Mouse (Mus musculus) forebrain, embryonic 12.5 days (tissue): ENCODE measurements around the gene Phrf1. TPM values are rescaled to one million over a fixed set of nuclear protein-coding genes. Genes with fewer than 3 reads are reported as not detected.

Source experiments
- ATAC-seq: fragments of 200-750 bp; cut with Nextera tagmentation; 2 replicates; pipeline ENCODE4 v1.8.0; 2017; ENCODE audit warnings: moderate TSS enrichment; ENCODE audit not compliant: low FRiP score
- H3K27ac ChIP-seq: fragments of 300-500 bp; sonication (generic); 2 replicates; pipeline ENCODE4 v1.5.1; 2016; ENCODE audit warnings: mild to moderate bottlenecking
- H3K27me3 ChIP-seq: fragments of 300-500 bp; sonication (generic); 2 replicates; pipeline ENCODE4 v1.6.1; 2016; ENCODE audit warnings: mild to moderate bottlenecking
- H3K36me3 ChIP-seq: fragments of 300-500 bp; sonication (generic); replicated peaks from 2 replicates; pipeline ENCODE4 v1.6.1; 2016; ENCODE audit warnings: mild to moderate bottlenecking
- H3K4me1 ChIP-seq: fragments of 300-500 bp; sonication (generic); 2 replicates; pipeline ENCODE4 v1.6.1; 2016
- H3K4me2 ChIP-seq: fragments of 300-500 bp; sonication (generic); 2 replicates; pipeline ENCODE4 v1.6.1; 2016; ENCODE audit warnings: mild to moderate bottlenecking, moderate library complexity
- H3K4me3 ChIP-seq: fragments of 300-500 bp; sonication (generic); replicated peaks from 2 replicates; pipeline ENCODE4 v1.5.1; 2016; ENCODE audit warnings: mild to moderate bottlenecking
- H3K9ac ChIP-seq: fragments of 300-500 bp; sonication (generic); 2 replicates; pipeline ENCODE4 v1.6.1; 2016; ENCODE audit warnings: mild to moderate bottlenecking
- H3K9me3 ChIP-seq: fragments of 300-500 bp; sonication (generic); 2 replicates; pipeline ENCODE4 v1.6.1; 2016
- WGBS: fragments of 180-500 bp; shearing (Covaris S2); methylation state at CpG from one replicate; pipeline ENCODE4 v1.1.7; 2016; 5-methylcytosine and 5-hydroxymethylcytosine counted together
- microRNA counts: library from miRNA; unstranded; fragments of <30 nt; microRNA quantifications from one replicate; lab custom pipeline; 2017
- microRNA-seq: library from miRNA; unstranded; fragments of <30 nt; microRNA quantifications from one replicate; pipeline ENCODE4, GENCODE M21; 2017
- polyA plus RNA-seq: library from polyadenylated mRNA; unstranded; fragments of >200 nt; fragmentation: Nextera tagmentation; extraction: Ambion mirVana; gene quantifications from 2 replicates; pipeline ENCODE4 v1.2.1, GENCODE M21; 2016

The Phrf1 gene
- polyA plus RNA-seq, 1 experiment from 2014 or later: 107 TPM

GRCm38 (mm10) chr7:141304537-141304936 lies 76.0 kb downstream of the Phrf1 start:
- Histone ChIP-seq H3K4me3 (no peak overlapping the region), H3K27ac (no peak overlapping the region), H3K4me2 (no peak overlapping the region), H3K9me3 (no peaks in the 10 kb centered on the region), H3K4me1 (no peaks in the 10 kb centered on the region), H3K9ac (no peak overlapping the region), H3K27me3 (no peaks in the 10 kb centered on the region), H3K36me3 (peaks cover 98% of the 10 kb centered on the region)
- no peak for ATAC-seq
- WGBS: 90% methylated on average over 4 of the region's 4 CpGs

MicroRNAs within 50 kb of the gene (microRNA counts, 519-probe panel; counts per million panel counts)
- 5,292 counts per million, percentile 74 among the panel's probes with 10 or more counts for microRNA mmu-miR-210 (lab: Ali Mortazavi, UCI)

Small RNA genes lying within 50 kb of the gene (microRNA-seq; reads per million reads assigned to microRNA genes)
- 799 reads per million, percentile 75 among the genes with 10 or more reads in this experiment for gene Mir210

Other genes starting within 250 kb of the Phrf1 start
- 11.6 and 13.0 TPM in 2 replicates for gene Ifitm3, start 218.0 kb upstream of the Phrf1 start, polyA plus RNA-seq
- not detected in 2 replicates for gene Ifitm6, start 210.9 kb upstream of the Phrf1 start, polyA plus RNA-seq
- gene Gm17387, start 199.7 kb upstream of the Phrf1 start, polyA plus RNA-seq: not detected in 2 replicates
- 40.7 and 43.6 TPM in 2 replicates for gene B4galnt4, start 167.7 kb upstream of the Phrf1 start, polyA plus RNA-seq
- gene Pkp3, start 150.6 kb upstream of the Phrf1 start, polyA plus RNA-seq: 1.3 and 1.5 TPM in 2 replicates
- 1.3 and 1.5 TPM in 2 replicates for gene Sigirr, start 128.2 kb upstream of the Phrf1 start, polyA plus RNA-seq
- 0.31 and 0.37 TPM in 2 replicates for gene Ano9, start 111.0 kb upstream of the Phrf1 start, polyA plus RNA-seq
- gene Ptdss2, start 106.4 kb upstream of the Phrf1 start, polyA plus RNA-seq: 63.5 and 64.9 TPM in 2 replicates
- 47.2 and 49.7 TPM in 2 replicates for gene Rnh1, start 55.9 kb upstream of the Phrf1 start, polyA plus RNA-seq
- 79.1 and 89.4 TPM in 2 replicates for gene Hras, start 34.8 kb upstream of the Phrf1 start, polyA plus RNA-seq
- 14.2 and 16.0 TPM in 2 replicates for gene Lrrc56, start 34.6 kb upstream of the Phrf1 start, polyA plus RNA-seq
- gene Lmntd2, start 14.7 kb upstream of the Phrf1 start, polyA plus RNA-seq: 3.3 and 3.7 TPM in 2 replicates
- 35.4 and 38.5 TPM in 2 replicates for gene Rassf7, start 12.9 kb upstream of the Phrf1 start, polyA plus RNA-seq
- 0.69 and 0.83 TPM in 2 replicates for gene Irf7, start 37.7 kb downstream of the Phrf1 start, polyA plus RNA-seq
- gene Cdhr5, start 48.0 kb downstream of the Phrf1 start, polyA plus RNA-seq: not detected in 2 replicates
- gene Sct, start 50.3 kb downstream of the Phrf1 start, polyA plus RNA-seq: 0.70 TPM in 1 of 2 replicates, not detected in the other
- gene Drd4, start 63.2 kb downstream of the Phrf1 start, polyA plus RNA-seq: 0.38 and 0.60 TPM in 2 replicates
- 74.0 and 78.4 TPM in 2 replicates for gene Deaf1, start 98.9 kb downstream of the Phrf1 start, polyA plus RNA-seq
- gene Tmem80, start 99.0 kb downstream of the Phrf1 start, polyA plus RNA-seq: 59.9 and 63.6 TPM in 2 replicates
- gene Eps8l2, start 110.1 kb downstream of the Phrf1 start, polyA plus RNA-seq: 1.2 and 1.7 TPM in 2 replicates
- gene Taldo1, start 163.4 kb downstream of the Phrf1 start, polyA plus RNA-seq: 397 and 407 TPM in 2 replicates
- 47.0 and 50.0 TPM in 2 replicates for gene Gatd1, start 185.4 kb downstream of the Phrf1 start, polyA plus RNA-seq
- gene Cend1, start 200.7 kb downstream of the Phrf1 start, polyA plus RNA-seq: 20.5 and 22.5 TPM in 2 replicates
- 57.4 and 60.9 TPM in 2 replicates for gene Slc25a22, start 209.1 kb downstream of the Phrf1 start, polyA plus RNA-seq
- gene Pidd1, start 215.2 kb downstream of the Phrf1 start, polyA plus RNA-seq: 16.9 and 18.8 TPM in 2 replicates
- gene Rplp2, start 218.6 kb downstream of the Phrf1 start, polyA plus RNA-seq: 950 and 986 TPM in 2 replicates
- gene Pnpla2, start 226.4 kb downstream of the Phrf1 start, polyA plus RNA-seq: 16.2 and 18.3 TPM in 2 replicates
- gene Cracr2b, start 232.3 kb downstream of the Phrf1 start, polyA plus RNA-seq: 4.0 and 4.3 TPM in 2 replicates
- 13.9 and 18.2 TPM in 2 replicates for gene Cd151, start 238.6 kb downstream of the Phrf1 start, polyA plus RNA-seq
- gene Polr2l, start 246.3 kb downstream of the Phrf1 start, polyA plus RNA-seq: 69.8 and 78.4 TPM in 2 replicates
- 18.8 and 24.2 TPM in 2 replicates for gene Tspan4, start 246.5 kb downstream of the Phrf1 start, polyA plus RNA-seq